Mouse (Mus musculus) kidney, embryonic 16.5 days (tissue): Measurements from ENCODE around the gene Psmc3ip. TPM values are rescaled to one million over a fixed set of nuclear protein-coding genes. Genes with fewer than 3 reads are reported as not detected.
A peak's percentile ranks its signal among the peaks of the same experiment; 100 is the strongest.

Experiments
- ATAC-seq: fragments of 200-750 bp; cut with Nextera tagmentation; 2 replicates; pipeline ENCODE4 v1.8.0; 2017; ENCODE audit warnings: moderate TSS enrichment; ENCODE audit not compliant: low FRiP score, low TSS enrichment
- H3K27ac ChIP-seq: fragments of 300-500 bp; sonication (generic); 2 replicates; pipeline ENCODE4 v1.5.1; 2014; ENCODE audit warnings: low read length
- H3K27me3 ChIP-seq: fragments of 300-500 bp; sonication (generic); 2 replicates; pipeline ENCODE4 v1.6.1; 2014; ENCODE audit warnings: low read length, control low read depth, mixed read lengths; ENCODE audit not compliant: insufficient read depth
- H3K36me3 ChIP-seq: fragments of 300-500 bp; sonication (generic); 2 replicates; pipeline ENCODE4 v1.6.1; 2014; ENCODE audit warnings: low read length, control low read depth, mixed read lengths; ENCODE audit not compliant: insufficient read depth
- H3K4me1 ChIP-seq: fragments of 300-500 bp; sonication (generic); 2 replicates; pipeline ENCODE4 v1.6.1; 2014; ENCODE audit warnings: low read length, control low read depth, mixed read lengths; ENCODE audit not compliant: insufficient read depth
- H3K4me2 ChIP-seq: fragments of 300-500 bp; sonication (generic); replicated peaks from 2 replicates; pipeline ENCODE4 v1.6.1; 2014; ENCODE audit warnings: low read depth, low read length
- H3K4me3 ChIP-seq: fragments of 300-500 bp; sonication (generic); 2 replicates; pipeline ENCODE4 v1.5.1; 2014; ENCODE audit warnings: mild to moderate bottlenecking, low read length
- H3K9ac ChIP-seq: fragments of 300-500 bp; sonication (generic); replicated peaks from 2 replicates; pipeline ENCODE4 v1.6.1; 2014; ENCODE audit warnings: low read length
- H3K9me3 ChIP-seq: fragments of 300-500 bp; sonication (generic); 2 replicates; pipeline ENCODE4 v1.6.1; 2016; ENCODE audit warnings: low read length, control low read depth
- WGBS: fragments of 180-500 bp; shearing (Covaris S2); extraction: QIAGEN DNeasy Blood & Tissue Kit; methylation state at CpG from one replicate; pipeline ENCODE4 v1.1.7; 2014; 5-methylcytosine and 5-hydroxymethylcytosine counted together
- polyA plus RNA-seq: library from polyadenylated mRNA; unstranded; fragments of >200 nt; fragmentation: Nextera tagmentation; extraction: Ambion mirVana; gene quantifications from 2 replicates; pipeline ENCODE4 v1.2.1, GENCODE M21; 2015

The Psmc3ip gene
- polyA plus RNA-seq, 1 experiment from 2014 or later = 40.1 TPM

- under 1% methylated on average over 61 of the region's 61 CpGs for WGBS
- H3K4me3 ChIP-seq = peak within 1 kb of the TSS; percentile 96
- peak within 1 kb of the TSS; percentile 95 for H3K4me2 ChIP-seq
These were observed 24.7 kb upstream of the Psmc3ip start, which contains the start of the genes Retreg3 and Tubg1 for GRCm38 (mm10) chr11:101119761-101120544. TSS of gene Retreg3 (minus strand) at chr11:101119893. TSS of gene Tubg1 (plus strand) at chr11:101119938.

GRCm38 (mm10) chr11:101119131-101119760 lies 24.0 kb upstream of the Psmc3ip start:
- ATAC-seq = peak; percentile 79; the same call in 1 of the 2 replicates
- Histone ChIP-seq H3K9ac (peak overlapping the region; percentile 94), H3K27ac (peak overlapping the region; percentile 92), H3K4me2 (peak overlapping the region; percentile 87), H3K36me3 (peaks cover 16% of the 10 kb centered on the region; the same call in 1 of the 2 replicates), H3K27me3 (no peaks in the 10 kb centered on the region), H3K4me1 (peaks cover 41% of the 10 kb centered on the region), H3K9me3 (no peaks in the 10 kb centered on the region), H3K4me3 (peak overlapping the region; percentile 96)
- under 1% methylated on average over 39 of the region's 39 CpGs for WGBS

More at GRCm38 (mm10) chr11:101119761-101120544, 24.7 kb upstream of the Psmc3ip start, which contains the start of the genes Retreg3 and Tubg1:
- ATAC-seq = peak; percentile 96
- Histone ChIP-seq H3K9ac (peak within 1 kb of the TSS; percentile 94), H3K4me1 (peaks cover 41% of the 10 kb centered on the region), H3K9me3 (no peaks in the 10 kb centered on the region), H3K27ac (peak within 1 kb of the TSS; percentile 93), H3K36me3 (peaks cover 16% of the 10 kb centered on the region; the same call in 1 of the 2 replicates), H3K27me3 (no peaks in the 10 kb centered on the region)

GRCm38 (mm10) chr11:101118105-101118504 lies 22.9 kb upstream of the Psmc3ip start:
- peak overlapping the region; percentile 87 for H3K4me2 ChIP-seq
- no peaks in the 10 kb centered on the region for H3K9me3 ChIP-seq
- no peaks in the 10 kb centered on the region for H3K27me3 ChIP-seq
- peaks cover 41% of the 10 kb centered on the region for H3K4me1 ChIP-seq
- peak overlapping the region; percentile 94 for H3K9ac ChIP-seq
- H3K36me3 ChIP-seq = peaks cover 7% of the 10 kb centered on the region; the same call in 1 of the 2 replicates
- WGBS = 27% methylated on average over 4 of the region's 4 CpGs
- H3K4me3 ChIP-seq = peak overlapping the region; percentile 96
- no peak for ATAC-seq
- H3K27ac ChIP-seq = no peak overlapping the region; the same call in 1 of the 2 replicates

- 43% methylated on average over 2 of the region's 2 CpGs for WGBS
- Histone ChIP-seq H3K4me1 (peaks cover 31% of the 10 kb centered on the region), H3K27me3 (no peaks in the 10 kb centered on the region), H3K27ac (peak overlapping the region; percentile 65), H3K4me3 (no peak overlapping the region), H3K9ac (no peak overlapping the region), H3K36me3 (no peaks in the 10 kb centered on the region), H3K4me2 (no peak overlapping the region), H3K9me3 (no peaks in the 10 kb centered on the region)
- no peak for ATAC-seq
These were observed 20.3 kb upstream of the Psmc3ip start for GRCm38 (mm10) chr11:101115564-101115963.

- H3K4me1 ChIP-seq = peaks cover 14% of the 10 kb centered on the region; the same call in 1 of the 2 replicates
- no peak overlapping the region for H3K4me3 ChIP-seq
- no peak overlapping the region for H3K9ac ChIP-seq
- WGBS = 86% methylated on average over 3 of the region's 3 CpGs
- no peak overlapping the region for H3K4me2 ChIP-seq
- H3K27me3 ChIP-seq = no peaks in the 10 kb centered on the region
- no peaks in the 10 kb centered on the region for H3K36me3 ChIP-seq
- ATAC-seq = no peak
- H3K27ac ChIP-seq = no peak overlapping the region
- no peaks in the 10 kb centered on the region for H3K9me3 ChIP-seq
These were observed 16.9 kb upstream of the Psmc3ip start for GRCm38 (mm10) chr11:101112186-101112585.

GRCm38 (mm10) chr11:101111178-101111577 lies 15.9 kb upstream of the Psmc3ip start:
- Histone ChIP-seq H3K4me3 (no peak overlapping the region), H3K9me3 (no peaks in the 10 kb centered on the region), H3K4me2 (no peak overlapping the region), H3K9ac (no peak overlapping the region), H3K27me3 (no peaks in the 10 kb centered on the region), H3K4me1 (peaks cover 8% of the 10 kb centered on the region; the same call in 1 of the 2 replicates), H3K36me3 (no peaks in the 10 kb centered on the region), H3K27ac (no peak overlapping the region)
- ATAC-seq = no peak
- 87% methylated on average over 4 of the region's 4 CpGs for WGBS

- H3K27me3 ChIP-seq = no peaks in the 10 kb centered on the region
- WGBS = 49% methylated on average over 5 of the region's 5 CpGs
- ATAC-seq = no peak
- no peaks in the 10 kb centered on the region for H3K9me3 ChIP-seq
- H3K4me2 ChIP-seq = no peak overlapping the region
- no peak overlapping the region for H3K9ac ChIP-seq
- H3K4me1 ChIP-seq = peaks cover 4% of the 10 kb centered on the region; the same call in 1 of the 2 replicates
- no peak overlapping the region for H3K27ac ChIP-seq
- no peaks in the 10 kb centered on the region for H3K36me3 ChIP-seq
- H3K4me3 ChIP-seq = no peak overlapping the region
These were observed 15.5 kb upstream of the Psmc3ip start for GRCm38 (mm10) chr11:101110708-101111107.

GRCm38 (mm10) chr11:101109351-101109750 lies 14.1 kb upstream of the Psmc3ip start:
- no peak overlapping the region for H3K27ac ChIP-seq
- ATAC-seq = no peak
- WGBS = 85% methylated on average over 4 of the region's 4 CpGs
- no peaks in the 10 kb centered on the region for H3K9me3 ChIP-seq
- no peak overlapping the region for H3K4me3 ChIP-seq
- H3K4me1 ChIP-seq = no peaks in the 10 kb centered on the region
- H3K9ac ChIP-seq = no peak overlapping the region
- H3K4me2 ChIP-seq = no peak overlapping the region
- H3K27me3 ChIP-seq = no peaks in the 10 kb centered on the region
- peaks cover 7% of the 10 kb centered on the region; the same call in 1 of the 2 replicates for H3K36me3 ChIP-seq

- Histone ChIP-seq H3K4me3 (no peak overlapping the region), H3K9ac (no peak overlapping the region), H3K9me3 (no peaks in the 10 kb centered on the region), H3K27ac (no peak overlapping the region), H3K36me3 (peaks cover 55% of the 10 kb centered on the region), H3K4me2 (no peak overlapping the region), H3K4me1 (no peaks in the 10 kb centered on the region), H3K27me3 (no peaks in the 10 kb centered on the region)
- no peak for ATAC-seq
- 91% methylated on average over 5 of the region's 5 CpGs for WGBS
These were observed 7.8 kb upstream of the Psmc3ip start for GRCm38 (mm10) chr11:101103011-101103410.
